Mouse (Mus musculus) testis, adult 2 months (tissue): Measurements from ENCODE around the gene Fam102b. TPM values are rescaled to one million over a fixed set of nuclear protein-coding genes. Genes with fewer than 3 reads are reported as not detected.

Experiments
- H3K27ac ChIP-seq: fragments of 200-500 bp; 2 replicates; pipeline ENCODE4 v1.5.1; 2012; ENCODE audit warnings: low read depth, low read length; ENCODE audit not compliant: control insufficient read depth, insufficient read depth
- H3K27me3 ChIP-seq: fragments of 200-500 bp; 2 replicates; pipeline ENCODE4 v1.6.1; 2012; ENCODE audit warnings: mild to moderate bottlenecking, low read length, moderate library complexity; ENCODE audit not compliant: control insufficient read depth, insufficient read depth
- H3K36me3 ChIP-seq: fragments of 200-500 bp; 2 replicates; pipeline ENCODE4 v1.6.1; 2012; ENCODE audit warnings: mild to moderate bottlenecking, low read length; ENCODE audit not compliant: control insufficient read depth, insufficient read depth
- H3K4me1 ChIP-seq: fragments of 200-500 bp; 2 replicates; pipeline ENCODE4 v1.6.1; 2012; ENCODE audit warnings: low read length; ENCODE audit not compliant: control insufficient read depth, insufficient read depth
- H3K4me3 ChIP-seq: fragments of 200-500 bp; 2 replicates; pipeline ENCODE4 v1.5.1; 2012; ENCODE audit warnings: low read depth, mild to moderate bottlenecking, low read length, moderate library complexity, mixed read lengths; ENCODE audit not compliant: control insufficient read depth
- CTCF ChIP-seq: fragments of 200-500 bp; IDR thresholded peaks from 2 replicates; pipeline ENCODE4 v1.5.1; 2012; ENCODE audit warnings: low read depth, mild to moderate bottlenecking, inconsistent platforms, low read length, moderate library complexity; ENCODE audit not compliant: control insufficient read depth, insufficient read depth, insufficient replicate concordance
- POLR2A ChIP-seq: fragments of 200-500 bp; IDR thresholded peaks from 2 replicates; pipeline ENCODE4 v1.6.1; 2012; ENCODE audit warnings: low read depth, mild to moderate bottlenecking, inconsistent platforms, low read length, moderate library complexity; ENCODE audit not compliant: control insufficient read depth
- polyA plus RNA-seq: library from polyadenylated mRNA; depleted of rRNA; stranded (reverse); fragments of >200 nt; gene quantifications from 2 replicates; pipeline ENCODE4 v1.2.3, GENCODE M21; 2012; rRNA removed

The Fam102b gene
- polyA plus RNA-seq: 0.65 and 0.89 TPM in 2 replicates

- Histone ChIP-seq H3K4me1 (peaks cover 13% of the 10 kb centered on the region), H3K4me3 (peak within 1 kb of the TSS; percentile 86), H3K27ac (peak within 1 kb of the TSS; percentile 51), H3K36me3 (no peaks in the 10 kb centered on the region), H3K27me3 (no peaks in the 10 kb centered on the region)
- TF ChIP-seq CTCF: peak; percentile 84
- TF ChIP-seq POLR2A: peak; percentile 42; the same call in 1 of the 2 replicates
Observed at GRCm38 (mm10) chr3:109027515-109027987, at the start of gene Fam102b. TSS of gene Fam102b (minus strand) at chr3:109027607.

GRCm38 (mm10) chr3:109062989-109063388 is 35.6 kb upstream of the Fam102b start:
- Histone ChIP-seq H3K27me3 (no peaks in the 10 kb centered on the region), H3K4me3 (no peak overlapping the region), H3K4me1 (no peaks in the 10 kb centered on the region; the same call in 1 of the 2 replicates), H3K27ac (no peak overlapping the region), H3K36me3 (no peaks in the 10 kb centered on the region)
- TF ChIP-seq POLR2A (no peak), CTCF (no peak)

GRCm38 (mm10) chr3:109062391-109062790 is 35.0 kb upstream of the Fam102b start:
- H3K4me3 ChIP-seq: no peak overlapping the region

GRCm38 (mm10) chr3:109059903-109060302 is 32.5 kb upstream of the Fam102b start:
- Histone ChIP-seq H3K4me3 (no peak overlapping the region), H3K27me3 (no peaks in the 10 kb centered on the region), H3K4me1 (no peaks in the 10 kb centered on the region; the same call in 1 of the 2 replicates), H3K27ac (no peak overlapping the region), H3K36me3 (no peaks in the 10 kb centered on the region)
- no peak for TF ChIP-seq POLR2A
- no peak for TF ChIP-seq CTCF

More at GRCm38 (mm10) chr3:109062391-109062790, 35.0 kb upstream of the Fam102b start:
- Histone ChIP-seq H3K36me3 (no peaks in the 10 kb centered on the region), H3K27ac (no peak overlapping the region), H3K27me3 (no peaks in the 10 kb centered on the region), H3K4me1 (no peaks in the 10 kb centered on the region; the same call in 1 of the 2 replicates)
- TF ChIP-seq CTCF: no peak
- no peak for TF ChIP-seq POLR2A

- Histone ChIP-seq H3K27me3 (no peaks in the 10 kb centered on the region), H3K4me3 (no peak overlapping the region), H3K4me1 (no peaks in the 10 kb centered on the region), H3K27ac (no peak overlapping the region), H3K36me3 (no peaks in the 10 kb centered on the region)
- no peak for TF ChIP-seq POLR2A
- no peak for TF ChIP-seq CTCF
Observed at GRCm38 (mm10) chr3:109051946-109052331, 24.5 kb upstream of the Fam102b start.

- H3K4me3 ChIP-seq: no peak overlapping the region
- H3K4me1 ChIP-seq: no peaks in the 10 kb centered on the region
- H3K27me3 ChIP-seq: no peaks in the 10 kb centered on the region
- H3K36me3 ChIP-seq: no peaks in the 10 kb centered on the region
- TF ChIP-seq CTCF: no peak
- H3K27ac ChIP-seq: no peak overlapping the region
Observed at GRCm38 (mm10) chr3:109051056-109051945, 23.9 kb upstream of the Fam102b start.

- TF ChIP-seq POLR2A (no peak), CTCF (no peak)
- Histone ChIP-seq H3K27ac (no peak overlapping the region), H3K36me3 (no peaks in the 10 kb centered on the region), H3K4me1 (no peaks in the 10 kb centered on the region), H3K27me3 (no peaks in the 10 kb centered on the region), H3K4me3 (no peak overlapping the region)
Observed at GRCm38 (mm10) chr3:109047707-109048283, 20.4 kb upstream of the Fam102b start.

- Histone ChIP-seq H3K27ac (no peak overlapping the region), H3K4me1 (no peaks in the 10 kb centered on the region), H3K27me3 (no peaks in the 10 kb centered on the region), H3K4me3 (no peak overlapping the region), H3K36me3 (no peaks in the 10 kb centered on the region)
- TF ChIP-seq POLR2A (no peak), CTCF (no peak)
Observed at GRCm38 (mm10) chr3:109046428-109046827, 19.0 kb upstream of the Fam102b start.
